Mouse (Mus musculus) CD4-positive, CD25-positive, alpha-beta regulatory T cell, adult 4 months (primary cell): Measurements from ENCODE around the gene Trpc5. TPM values are rescaled to one million over a fixed set of nuclear protein-coding genes. Genes with fewer than 3 reads are reported as not detected.

Experiments
- ATAC-seq: one replicate; pipeline ENCODE4 v1.8.0; 2017
- polyA plus RNA-seq, 2 experiments: library from polyadenylated mRNA; unstranded; fragments of 100-300 nt; shearing (Covaris generic); gene quantifications; one replicate each; pipeline ENCODE4 v1.2.1; 2017

The Trpc5 gene
- polyA plus RNA-seq, 2 experiments from 2014 or later = not detected

DNA sequence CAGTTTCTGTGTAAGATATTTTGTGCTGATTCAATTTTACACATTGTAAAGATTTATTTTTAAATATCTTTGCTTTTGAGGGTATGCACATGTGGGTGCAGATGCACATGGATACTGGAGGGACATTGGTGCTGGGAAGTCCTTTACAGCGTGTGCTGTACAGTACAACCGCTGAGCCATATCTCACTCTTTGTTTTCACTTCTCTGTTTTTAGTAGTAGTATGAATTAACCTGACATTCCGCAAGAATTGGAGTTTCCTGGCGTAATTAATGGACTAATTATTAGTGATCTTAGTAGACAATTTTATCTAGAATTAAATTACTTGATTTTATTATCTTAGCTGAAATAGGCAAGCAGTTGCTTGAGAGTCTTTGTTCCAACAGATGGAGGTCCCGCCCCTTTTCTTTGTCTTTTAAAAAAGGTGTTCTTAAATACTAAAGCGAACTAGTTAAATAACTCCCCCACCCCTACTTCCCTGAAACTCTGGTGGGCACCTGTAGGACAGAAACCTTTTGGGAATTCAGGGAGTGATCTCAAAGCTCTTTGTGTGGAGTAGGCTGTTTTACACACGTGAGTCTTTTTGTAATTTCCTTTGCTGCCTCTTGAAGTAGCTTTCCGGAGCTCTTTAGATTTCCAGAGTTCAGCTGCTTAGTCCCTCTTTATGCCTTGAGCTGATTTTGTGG lies 352.5 kb downstream of the Trpc5 start:
- ATAC-seq = no peak

Other genes with a start within 250 kb of the Trpc5 start
- not detected for gene Trpc5os, start 231.6 kb downstream of the Trpc5 start, polyA plus RNA-seq
- gene Rtl4, start 727 bp upstream of the Trpc5 start, polyA plus RNA-seq = not detected